Mouse (Mus musculus): ENCODE data around the gene Rnf135. TPM values are rescaled to one million over a fixed set of nuclear protein-coding genes. Genes with fewer than 3 reads are reported as not detected.

Rnf135 gene
- total and polyA plus RNA-seq, 3 experiments, result 10.9 to 12.4 (median 11.3) TPM

GRCm38 (mm10) chr11:80208860-80209800 is 25.5 kb downstream of the Rnf135 start, which contains the start of gene Rhot1:
Gene Rhot1 (plus strand): TSS chr11:80209019.
- dilution Hi-C loops (cut with MboI; ENCODE audit: extremely low pct_ligation_motif_present, extremely low pct_unique_long_range_greater_than_20kb, low sequenced_read_pairs) (no loop called here), in situ Hi-C loops (cut with MboI; ENCODE audit: low pct_ligation_motif_present, low pct_unique_long_range_greater_than_20kb, low sequenced_read_pairs) (no loop called here)
- no peaks in the 10 kb centered on the region for H3K27me3 ChIP-seq (replicated peaks)
- H3K36me3 ChIP-seq (replicated peaks in 1 of 2; ENCODE audit: control insufficient read depth in 1 of 2, insufficient read depth in 1 of 2, low read length in 1 of 2), result peaks cover 8 to 23% of the 10 kb centered on the region in 2 experiments
- no peaks in the 10 kb centered on the region for H3K9me3 ChIP-seq (replicated peaks; ENCODE audit: low read length)
- H3K9ac ChIP-seq (ENCODE audit: insufficient read depth, low read depth), result peak within 1 kb of the TSS; percentile 87
- peaks cover 2 to 29% of the 10 kb centered on the region in 2 experiments; a peak in 3 of 4 replicates for H3K4me1 ChIP-seq (ENCODE audit: control insufficient read depth in 1 of 2, insufficient read depth in 2 of 2)
- H3K4me3 ChIP-seq (replicated peaks in 1 of 3; ENCODE audit: low read depth in 2 of 3, low read length in 2 of 3, poor library complexity in 1 of 3), result peak within 1 kb of the TSS; percentile 92 to 100 (median 97)
- H3K4me2 ChIP-seq (ENCODE audit: insufficient read depth, low read depth, poor library complexity, severe bottlenecking), result peak within 1 kb of the TSS; percentile 55
- peak; percentile 96 for DNase-seq (ENCODE audit: extremely low read depth)
- peak within 1 kb of the TSS; percentile 82 for H3K27ac ChIP-seq (ENCODE audit: insufficient read depth, low read depth)
- peaks cover 22% of the 10 kb centered on the region for H3K79me2 ChIP-seq (replicated peaks; ENCODE audit: control insufficient read depth, extremely low read depth, insufficient read depth, poor library complexity, severe bottlenecking)
- TF ChIP-seq NELFE (IDR thresholded peaks at IDR 0.05; ENCODE audit: low read depth, low read length) (peak; percentile 94), RAD21 (IDR thresholded peaks at IDR 0.05; ENCODE audit: low read depth, low read length) (no peak), MEF2A (IDR thresholded peaks at IDR 0.05; ENCODE audit: borderline replicate concordance, low read depth, low read length) (peak; percentile 79), POLR2A (IDR thresholded peaks at IDR 0.05; ENCODE audit: low read depth, low read length) (peak; percentile 95), TBP (conservative IDR thresholded peaks at IDR 0.05; ENCODE audit: low read depth, low read length) (no peak), ETS1 (conservative IDR thresholded peaks at IDR 0.05; ENCODE audit: low read depth, low read length) (no peak), UBTF (IDR thresholded peaks at IDR 0.05; ENCODE audit: low read depth, low read length) (peak; percentile 95; the same call in 1 of the 2 replicates), EP300 (IDR thresholded peaks at IDR 0.05; ENCODE audit: low read length) (0 out of 2 replicates have a peak, but pooled peaks have one; percentile 16), ZC3H11A (IDR thresholded peaks at IDR 0.05; ENCODE audit: low read depth, low read length) (no peak), MXI1 (IDR thresholded peaks at IDR 0.05; ENCODE audit: low read depth, low read length) (peak; percentile 84), ZMIZ1 (IDR thresholded peaks at IDR 0.05; ENCODE audit: low read depth, low read length) (peak; percentile 93), NRF1 (IDR thresholded peaks at IDR 0.05; ENCODE audit: low read depth, low read length) (peak; percentile 62), BHLHE40 (IDR thresholded peaks at IDR 0.05; ENCODE audit: low read depth, low read length) (peak; percentile 71), PAX5 (IDR thresholded peaks at IDR 0.05; ENCODE audit: low read length) (no peak), TCF12 (IDR thresholded peaks at IDR 0.05; ENCODE audit: low read depth, low read length) (peak; percentile 92), POLR2AphosphoS2 (IDR thresholded peaks at IDR 0.05; ENCODE audit: low read depth, low read length) (peak; percentile 85), SIN3A (IDR thresholded peaks at IDR 0.05; ENCODE audit: low read length) (peak; percentile 87), CHD1 (IDR thresholded peaks at IDR 0.05; ENCODE audit: low read depth, low read length) (no peak; the same call in 1 of the 2 replicates), MAFK (IDR thresholded peaks at IDR 0.05; ENCODE audit: insufficient replicate concordance, low read length) (no peak), ZKSCAN1 (IDR thresholded peaks at IDR 0.05; ENCODE audit: borderline replicate concordance, low read depth, low read length) (no peak), RCOR1 (conservative IDR thresholded peaks at IDR 0.05; ENCODE audit: low read depth, low read length) (0 out of 2 replicates have a peak, but pooled peaks have one; percentile 12), CHD2 (IDR thresholded peaks at IDR 0.05; ENCODE audit: low read length) (no peak), IRF4 (IDR thresholded peaks at IDR 0.05; ENCODE audit: low read depth, low read length) (peak; percentile 82), ZNF384 (IDR thresholded peaks at IDR 0.05; ENCODE audit: low read depth, low read length) (peak; percentile 94), USF1 (IDR thresholded peaks at IDR 0.05; ENCODE audit: low read depth, low read length) (no peak), ELF1 (IDR thresholded peaks at IDR 0.05; ENCODE audit: low read depth, low read length) (peak; percentile 85), KAT2A (IDR thresholded peaks at IDR 0.05; ENCODE audit: insufficient replicate concordance, low read length) (peak; percentile 84; the same call in 1 of the 2 replicates), SMC3 (IDR thresholded peaks at IDR 0.05; ENCODE audit: low read depth, low read length) (no peak), MAX (IDR thresholded peaks at IDR 0.05; ENCODE audit: low read length) (peak; percentile 26; the same call in 1 of the 2 replicates), E2F4 (IDR thresholded peaks at IDR 0.05; ENCODE audit: insufficient replicate concordance, low read depth, low read length) (no peak), MAZ (IDR thresholded peaks at IDR 0.05; ENCODE audit: low read depth, low read length) (peak; percentile 16; the same call in 1 of the 2 replicates), CTCF (conservative IDR thresholded peaks at IDR 0.05 in 1 of 2, IDR thresholded peaks at IDR 0.05 in 1 of 2; ENCODE audit: low read depth in 2 of 2, low read length in 2 of 2) (peak; percentile 55 to 94; a peak in 3 of 4 replicates), GABPA (IDR thresholded peaks at IDR 0.05; ENCODE audit: insufficient replicate concordance, low read depth, low read length) (peak; percentile 73), HCFC1 (IDR thresholded peaks at IDR 0.05; ENCODE audit: low read depth, low read length) (peak; percentile 88), JUN (IDR thresholded peaks at IDR 0.05; ENCODE audit: insufficient read depth, low read depth, low read length) (no peak), MYC (IDR thresholded peaks at IDR 0.05; ENCODE audit: low read depth, low read length) (0 out of 2 replicates have a peak, but pooled peaks have one; percentile 21), JUND (conservative IDR thresholded peaks at IDR 0.05; ENCODE audit: low read depth, low read length) (no peak)

All from CH12.LX (cell line).